Mouse (Mus musculus) urinary bladder, postnatal 14 days (tissue): ENCODE measurements around the gene 1700016D06Rik.
A peak's percentile ranks its signal among the peaks of the same experiment; 100 is the strongest.

ENCODE experiments used
- DNase-seq: peaks from one replicate; pipeline ENCODE4 v3.0.0; 2021; ENCODE audit warnings: low spot score

Gene 1700016D06Rik

DNA sequence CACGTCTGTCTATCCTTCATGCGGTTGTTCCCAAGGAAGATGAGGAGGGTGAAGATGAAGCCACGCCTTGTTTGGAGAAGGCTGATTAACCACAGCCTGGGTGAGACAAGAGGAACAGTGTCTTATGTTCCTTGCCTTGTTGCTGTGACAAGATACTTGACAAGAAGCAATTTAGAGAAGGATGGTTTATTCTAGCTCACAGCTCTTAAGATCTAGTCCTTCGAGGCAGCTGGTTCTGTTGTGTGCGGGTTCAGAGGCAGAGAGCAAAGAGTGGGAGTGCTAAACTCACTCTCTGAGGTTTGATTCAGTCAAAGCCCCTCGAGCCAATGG, at the start of gene 1700016D06Rik:
TSS of gene 1700016D06Rik (minus strand) at position 31 of the 330 bp plus-strand sequence.
- no peak for DNase-seq

DNA sequence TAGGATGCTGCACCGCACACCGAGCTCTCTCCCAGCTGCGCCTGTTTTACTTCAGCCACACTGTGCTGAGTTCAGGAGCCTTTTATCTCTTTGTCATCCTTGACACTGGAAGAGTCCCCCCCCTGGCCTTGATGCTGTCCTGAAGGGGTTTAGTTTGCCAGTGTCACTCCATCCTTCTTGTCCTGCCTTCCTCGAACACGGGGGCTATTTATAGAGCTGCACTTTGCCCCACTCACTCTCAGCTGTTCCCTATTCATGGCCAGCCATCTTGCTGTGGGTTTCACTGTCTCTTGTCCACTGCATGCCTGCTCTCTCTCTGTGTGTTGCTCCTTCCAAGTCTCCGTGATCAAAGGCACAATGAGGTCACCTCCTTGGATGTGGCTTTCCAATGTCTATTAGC, 48.6 kb upstream of the 1700016D06Rik start:
- no peak for DNase-seq

DNA sequence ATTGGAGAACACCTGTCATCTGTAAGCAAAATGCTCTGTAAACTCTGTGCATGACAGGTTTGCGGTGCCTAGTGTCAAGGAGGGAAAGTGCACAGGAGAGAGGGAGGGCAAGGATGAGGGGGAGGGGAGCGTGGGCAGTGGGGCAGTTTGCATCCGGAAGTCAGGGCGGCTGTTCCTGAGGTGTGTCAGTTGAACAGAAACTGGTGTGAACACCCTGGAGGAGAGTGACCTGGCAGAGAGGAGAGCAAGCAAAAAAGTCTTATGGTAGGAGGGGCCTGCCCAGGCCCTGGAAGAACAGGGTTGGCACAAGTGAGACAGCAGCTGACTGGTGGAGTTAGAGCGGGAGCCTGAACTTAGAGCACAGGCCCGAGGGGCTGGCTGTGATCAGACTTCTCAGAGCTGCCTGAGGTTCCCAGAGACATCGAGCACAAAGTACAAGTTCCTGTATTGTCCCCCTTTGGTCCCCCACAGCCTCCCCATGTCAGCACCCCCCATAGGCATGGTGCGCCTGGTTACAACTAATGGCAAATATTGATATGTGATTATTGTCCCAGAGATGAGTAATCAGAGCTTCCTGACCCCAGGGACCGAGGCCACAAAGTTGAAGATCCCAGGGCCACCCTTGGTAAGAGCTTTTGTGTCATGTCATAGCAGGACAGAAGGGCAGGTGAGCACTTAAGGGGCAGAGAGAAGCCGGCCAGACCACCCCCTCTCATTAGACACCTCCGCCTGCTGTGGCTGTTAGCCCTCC, 46.2 kb upstream of the 1700016D06Rik start:
- DNase-seq, result no peak

DNA sequence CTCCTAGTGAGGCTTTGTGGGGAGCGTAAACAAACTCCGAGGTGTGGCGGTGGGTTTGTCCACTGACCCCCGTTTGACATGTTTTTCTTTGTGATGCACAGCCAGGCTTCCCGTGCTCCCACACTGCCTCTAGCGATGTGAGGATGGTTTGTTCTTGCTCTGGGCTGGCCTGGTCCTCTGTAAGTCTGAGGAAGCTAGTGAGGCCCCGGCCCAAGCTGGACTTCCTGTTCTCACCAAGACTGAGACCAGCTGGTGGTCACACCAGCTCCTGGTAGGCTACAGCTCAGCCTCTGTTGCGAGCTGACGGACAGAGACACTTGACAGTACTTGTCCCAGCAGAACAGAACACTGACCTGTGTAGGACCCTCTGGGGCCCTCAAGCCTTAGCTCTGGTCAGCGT, 42.7 kb upstream of the 1700016D06Rik start:
- no peak for DNase-seq

DNA sequence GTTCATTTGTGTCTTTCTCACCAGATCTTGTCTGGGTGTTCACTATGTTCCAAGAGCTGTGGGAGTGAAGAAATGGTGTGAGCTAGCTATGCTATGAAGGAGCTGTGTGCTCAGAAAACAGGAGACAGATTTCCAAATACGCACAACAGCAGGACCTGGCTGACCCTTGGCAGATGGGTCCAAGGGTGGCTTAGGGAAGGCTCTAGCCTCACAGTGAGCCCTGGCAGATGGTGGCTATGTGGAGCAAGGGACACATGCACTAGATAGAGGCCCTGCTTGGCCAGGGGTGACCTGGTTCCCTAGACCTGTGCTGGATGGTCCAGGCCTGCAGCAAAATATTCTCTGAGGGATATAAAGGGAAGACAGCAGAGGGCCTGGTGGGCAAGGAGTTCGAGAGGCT, 40.0 kb upstream of the 1700016D06Rik start:
- no peak for DNase-seq

DNA sequence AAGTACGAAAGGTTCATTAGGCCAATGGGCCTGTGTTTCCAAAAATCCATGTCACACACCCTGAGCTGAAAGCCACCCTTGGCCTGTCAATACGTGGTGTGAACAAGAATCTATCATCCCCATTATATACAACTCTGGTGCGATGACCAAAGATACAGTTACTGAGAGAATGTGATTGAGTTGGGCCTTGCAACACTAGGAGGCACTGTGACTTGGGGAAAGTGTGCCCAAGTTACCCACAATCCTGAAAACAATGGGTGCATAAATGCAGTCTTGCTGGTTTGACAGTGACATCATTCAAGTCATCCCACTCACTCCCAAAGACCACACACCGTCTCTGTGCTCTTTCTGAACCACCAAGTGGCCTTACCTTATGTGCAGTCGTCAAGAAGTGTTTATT, 38.2 kb upstream of the 1700016D06Rik start:
- DNase-seq, result no peak

DNA sequence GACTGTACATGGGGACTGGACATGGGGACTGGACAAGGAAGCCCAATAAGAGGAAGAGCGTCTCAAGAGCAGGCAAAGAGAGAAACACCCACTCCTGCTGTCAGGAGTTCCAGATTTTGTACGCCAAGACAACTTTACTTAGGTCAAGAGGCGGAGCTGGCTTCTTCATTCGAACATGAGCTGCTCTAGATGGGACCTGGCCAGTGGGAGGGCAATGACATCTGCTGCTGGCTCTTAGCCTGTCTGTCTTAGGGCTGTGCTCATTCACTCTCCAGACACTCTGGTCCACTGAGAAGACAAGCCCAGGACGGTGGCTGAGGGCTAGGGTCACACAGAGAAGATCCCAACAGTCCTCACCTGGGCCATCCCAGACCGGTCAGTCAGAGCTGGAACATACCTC, 36.2 kb upstream of the 1700016D06Rik start:
- no peak for DNase-seq

DNA sequence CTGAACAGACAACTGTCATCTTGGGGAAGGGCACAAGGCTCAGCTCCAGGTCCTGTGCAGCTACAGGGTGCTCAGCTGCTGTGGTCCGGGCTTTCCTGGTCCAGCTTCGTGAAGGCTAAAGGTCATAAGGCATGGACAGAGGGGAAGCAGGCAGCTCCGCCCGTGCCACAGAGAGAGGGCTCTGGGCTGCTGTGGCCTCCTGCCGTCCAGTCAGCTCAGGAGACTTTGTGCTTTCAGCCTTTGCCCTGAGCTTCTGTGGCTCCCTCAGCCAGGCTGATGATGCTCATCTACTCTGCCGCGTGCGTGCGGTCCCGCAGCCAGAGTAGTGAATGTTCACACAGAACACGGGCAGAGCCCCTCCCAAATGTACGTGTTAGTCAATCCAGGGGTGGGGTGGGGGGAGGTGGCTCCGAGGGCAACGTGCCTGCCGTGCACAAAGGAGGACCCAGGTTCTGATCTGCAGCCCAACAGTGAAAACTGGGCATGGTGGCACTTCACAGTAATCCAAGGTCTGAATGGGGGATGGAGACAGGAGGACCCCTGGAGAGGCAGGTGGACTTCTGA, 34.9 kb upstream of the 1700016D06Rik start:
- DNase-seq, result no peak

DNA sequence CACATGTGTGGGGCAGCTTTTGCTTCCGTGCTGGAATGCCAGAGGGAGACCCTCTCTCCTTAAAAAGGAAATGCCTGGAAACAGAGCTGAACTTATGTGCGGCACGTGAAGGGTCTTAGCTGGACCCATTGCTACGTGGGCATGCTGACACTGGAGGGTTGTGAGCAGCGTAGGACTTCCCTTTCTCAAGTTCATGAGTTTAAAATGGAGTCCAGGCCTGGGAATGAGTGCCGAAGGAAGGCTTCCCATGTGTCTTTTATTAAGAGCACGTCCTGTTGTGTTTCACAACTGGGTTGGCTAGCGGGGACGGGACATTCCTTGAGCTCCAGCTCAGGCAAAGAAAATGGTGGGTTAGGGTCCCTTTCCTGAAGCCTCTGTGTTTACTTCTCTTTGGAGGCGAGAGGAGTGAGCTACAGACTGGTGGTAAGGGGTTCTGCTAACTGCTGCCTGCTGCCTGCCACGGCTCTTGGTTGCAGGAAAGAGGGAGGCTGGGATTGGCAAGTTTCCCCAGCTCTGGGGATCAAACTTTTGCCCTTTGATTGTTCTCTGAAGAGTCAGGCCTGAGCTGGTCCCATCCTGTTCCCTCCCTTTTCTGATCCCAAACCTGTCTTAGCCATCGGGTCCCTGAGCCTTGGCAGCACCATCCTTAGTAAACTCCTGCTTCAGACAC, 29.5 kb upstream of the 1700016D06Rik start:
- no peak for DNase-seq

DNA sequence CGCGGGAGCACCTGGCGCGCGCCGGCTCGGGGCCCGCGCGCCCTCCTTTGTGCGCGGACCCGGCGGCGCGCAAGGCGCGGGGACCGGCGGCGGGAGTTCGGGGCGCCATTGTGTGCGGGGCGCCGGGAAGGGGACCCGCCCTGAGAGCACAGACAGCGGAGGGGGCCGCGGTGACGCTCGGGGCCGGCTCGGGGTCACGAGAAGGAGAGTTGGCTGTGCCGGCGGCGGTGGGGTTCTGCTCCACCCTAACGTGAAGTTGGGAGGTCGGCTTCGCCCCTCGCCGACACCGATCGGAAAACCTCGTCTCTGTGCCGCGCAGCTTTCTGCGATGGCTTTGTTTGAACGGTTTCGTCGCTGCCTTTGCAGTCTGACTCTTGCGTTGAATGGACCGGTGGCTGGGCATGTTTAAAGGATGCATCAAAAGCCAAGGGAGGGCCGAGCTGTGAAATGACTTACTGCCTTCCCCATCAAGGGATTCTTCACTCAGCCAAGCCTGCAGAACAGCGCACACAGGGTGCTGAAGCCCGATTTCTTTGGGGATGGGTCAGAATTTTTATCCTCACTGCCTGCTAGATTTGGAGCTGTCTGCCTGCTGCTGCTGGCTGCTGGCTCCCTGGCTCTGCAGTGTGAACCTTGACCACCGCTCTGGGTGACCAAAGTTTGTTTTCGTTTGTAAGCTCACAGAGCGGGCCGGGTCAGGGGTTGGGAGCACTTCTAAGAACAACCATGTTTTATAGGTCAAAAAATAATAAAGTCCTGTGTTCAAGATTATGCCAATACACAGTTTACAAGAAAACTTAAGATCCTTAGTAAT, 27.8 kb upstream of the 1700016D06Rik start:
- DNase-seq, result no peak

DNA sequence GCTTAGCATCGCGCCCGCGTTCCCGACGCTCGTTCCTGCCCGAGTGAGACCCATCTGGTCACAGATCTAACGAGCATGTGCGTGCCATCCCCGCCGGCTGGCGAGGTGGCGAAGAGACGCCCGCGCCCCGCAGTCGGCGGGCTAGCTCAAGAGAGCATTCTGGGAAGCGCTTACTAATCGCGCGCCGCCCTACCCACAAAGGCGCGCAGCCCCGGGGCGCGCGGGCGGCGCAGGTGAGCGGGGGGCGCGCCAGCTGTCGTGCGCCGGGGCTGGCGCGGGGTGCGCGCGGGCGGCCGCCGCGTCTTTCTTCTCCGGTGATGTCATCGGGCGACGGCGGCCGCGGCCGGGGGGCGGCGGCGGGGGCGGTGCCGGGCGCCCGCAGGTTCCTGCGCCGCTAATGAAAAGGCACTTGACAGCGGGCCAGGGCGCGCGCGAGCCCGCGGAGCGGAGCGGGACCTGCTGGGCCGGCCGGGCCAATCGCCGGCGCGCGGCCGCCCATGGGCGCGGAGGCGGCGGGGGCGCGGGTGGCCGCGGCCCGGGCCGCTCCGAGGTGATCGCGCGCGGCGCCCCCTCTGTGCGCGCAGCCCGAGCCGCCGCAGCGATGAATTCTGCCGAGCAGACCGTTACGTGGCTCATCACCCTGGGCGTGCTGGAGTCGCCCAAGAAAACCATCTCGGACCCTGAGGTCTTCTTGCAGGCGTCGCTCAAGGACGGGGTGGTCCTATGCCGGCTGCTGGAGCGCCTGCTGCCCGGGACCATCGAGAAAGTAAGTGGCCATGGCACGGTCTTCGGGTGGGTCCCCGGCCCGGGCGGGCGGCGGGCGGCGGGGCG, 27.0 kb upstream of the 1700016D06Rik start, which contains the start of gene Arhgef7:
TSS of gene Arhgef7 (plus strand) at position 71 of the 831 bp plus-strand sequence.
- DNase-seq, result no peak

DNA sequence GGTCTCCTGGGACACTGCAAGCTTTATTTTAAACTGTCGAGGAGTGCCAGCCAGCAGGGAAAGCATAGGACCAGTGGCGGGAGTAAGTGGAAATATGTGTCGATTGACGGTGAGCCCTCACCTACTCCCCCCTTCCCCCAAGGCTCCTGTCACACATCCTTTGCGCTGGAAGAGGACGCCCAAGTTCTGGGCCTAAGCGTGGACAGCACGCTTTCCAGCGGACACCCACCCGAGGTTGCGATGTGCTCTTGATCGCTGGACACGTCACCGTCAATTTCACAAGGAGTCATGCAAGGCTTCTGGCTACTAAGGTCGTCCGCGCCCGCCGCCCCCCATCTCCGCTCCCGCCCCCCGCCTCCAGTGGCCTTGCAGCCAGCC, 26.4 kb upstream of the 1700016D06Rik start:
- no peak for DNase-seq

DNA sequence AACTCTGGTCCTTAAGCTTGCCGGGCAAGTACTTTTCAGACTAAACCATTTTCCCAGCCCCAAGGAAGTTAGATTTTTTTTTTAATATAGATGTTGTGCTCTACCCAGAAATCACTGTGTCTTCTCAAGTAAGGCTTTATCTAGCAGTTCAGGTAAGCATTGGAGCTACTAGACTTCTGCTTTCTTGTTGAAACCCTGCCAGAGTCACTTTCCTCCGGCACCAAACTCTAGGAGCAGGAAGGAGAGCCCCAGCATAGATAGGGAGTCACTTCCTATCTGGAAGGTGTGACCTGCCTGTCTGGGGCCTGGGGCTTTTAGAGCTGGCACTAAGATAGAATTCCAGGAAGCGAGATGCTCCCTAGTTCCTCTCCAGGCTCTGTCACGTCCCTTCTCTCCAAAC, 16.3 kb upstream of the 1700016D06Rik start:
- DNase-seq, result no peak

DNA sequence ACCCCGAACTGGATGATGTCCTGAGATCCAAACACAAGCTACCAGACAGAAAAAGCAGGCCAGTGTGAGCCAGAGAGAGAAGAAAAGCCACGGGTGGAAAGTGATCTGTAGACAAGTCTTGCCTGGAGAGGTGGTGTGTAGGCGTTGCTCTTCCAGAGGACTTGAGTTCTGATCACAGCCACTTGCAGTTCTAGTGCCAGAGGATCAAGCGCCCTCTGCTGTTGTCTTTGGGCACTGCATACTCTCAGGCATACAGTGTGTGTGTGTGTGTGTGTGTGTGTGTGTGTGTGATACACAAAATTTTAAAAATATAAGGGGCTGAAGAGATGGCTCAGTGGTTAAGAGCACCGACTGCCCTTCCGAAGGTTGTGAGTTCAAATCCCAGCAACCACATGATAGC, 11.4 kb upstream of the 1700016D06Rik start:
- DNase-seq, result no peak

DNA sequence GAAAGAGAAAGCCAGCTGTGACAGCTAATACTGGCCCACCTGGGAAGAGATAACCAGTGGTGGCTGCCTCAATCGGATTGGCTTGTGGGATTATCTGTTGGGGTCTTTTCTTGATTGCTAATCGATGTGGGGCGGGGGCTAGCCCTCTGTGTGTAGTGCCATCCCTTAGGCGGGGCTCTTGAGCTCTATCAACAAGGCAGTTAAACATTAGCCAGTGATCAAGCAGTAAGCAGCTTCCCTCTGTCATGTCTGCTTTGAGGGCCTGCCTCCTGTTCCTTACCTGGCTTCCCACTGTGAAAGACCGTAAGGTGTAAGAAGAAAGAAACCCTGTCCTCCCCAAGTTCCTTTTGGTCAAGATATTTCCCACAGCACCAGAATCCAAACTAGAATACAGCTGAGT, 9.6 kb upstream of the 1700016D06Rik start:
- DNase-seq, result no peak

DNA sequence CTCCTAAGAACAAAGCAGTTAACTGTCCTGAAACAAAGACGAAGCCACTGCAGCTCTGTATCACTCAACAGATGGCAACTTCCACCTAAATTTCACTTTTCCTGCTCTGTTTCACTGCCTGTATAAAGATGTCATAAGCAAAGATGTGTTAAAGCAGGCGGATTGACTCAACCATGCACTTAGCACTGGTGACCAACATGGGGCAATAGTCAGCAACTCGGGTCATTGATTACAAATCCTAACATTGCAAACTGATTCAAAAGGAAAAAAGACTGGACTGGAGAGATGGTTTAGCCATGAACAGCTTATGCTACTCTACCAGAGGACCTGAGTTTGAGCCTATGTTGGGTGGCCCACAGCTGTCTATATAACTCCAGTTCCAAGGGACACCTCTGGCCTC, 8.7 kb upstream of the 1700016D06Rik start:
- DNase-seq, result no peak

DNA sequence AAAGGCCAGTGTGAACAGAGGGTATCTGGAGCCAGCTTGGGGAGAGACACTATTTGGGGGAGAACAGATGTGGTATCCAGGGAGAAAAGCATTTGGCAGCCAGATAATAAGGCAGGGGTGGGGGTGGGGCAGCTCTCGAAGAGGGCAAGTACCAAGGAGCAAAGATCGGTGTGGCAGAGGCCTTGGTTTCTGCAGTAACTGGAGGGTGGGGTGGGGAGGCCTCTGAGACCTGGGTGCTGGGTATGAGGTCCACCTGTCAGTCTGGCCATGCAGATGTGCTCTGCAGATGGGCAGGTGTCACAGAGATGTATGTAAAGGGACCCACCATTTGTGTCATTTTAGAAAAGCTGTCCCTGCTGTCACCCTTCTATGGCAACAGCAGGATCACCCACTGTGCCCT, 8.0 kb upstream of the 1700016D06Rik start:
- DNase-seq, result no peak

DNA sequence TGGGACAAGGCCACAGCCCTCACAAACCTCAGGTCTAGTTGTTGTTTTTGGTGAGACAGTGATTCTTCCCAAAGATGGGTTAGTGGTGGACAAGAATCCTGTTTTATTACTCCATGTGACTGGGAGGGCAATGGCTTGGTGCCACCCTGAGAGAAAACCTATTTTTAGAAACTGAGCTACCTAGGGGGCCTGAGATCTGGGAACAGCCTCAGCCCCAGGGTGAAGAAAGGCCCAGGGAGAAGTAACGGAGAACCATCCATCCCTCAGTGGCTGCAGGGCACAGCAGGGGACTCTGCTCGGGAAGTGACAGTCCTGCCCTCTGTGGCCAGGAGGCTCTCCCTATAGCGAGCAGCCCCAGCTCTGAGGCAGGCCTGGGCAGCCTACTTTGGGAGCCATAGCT, 6.8 kb upstream of the 1700016D06Rik start:
- no peak for DNase-seq

DNA sequence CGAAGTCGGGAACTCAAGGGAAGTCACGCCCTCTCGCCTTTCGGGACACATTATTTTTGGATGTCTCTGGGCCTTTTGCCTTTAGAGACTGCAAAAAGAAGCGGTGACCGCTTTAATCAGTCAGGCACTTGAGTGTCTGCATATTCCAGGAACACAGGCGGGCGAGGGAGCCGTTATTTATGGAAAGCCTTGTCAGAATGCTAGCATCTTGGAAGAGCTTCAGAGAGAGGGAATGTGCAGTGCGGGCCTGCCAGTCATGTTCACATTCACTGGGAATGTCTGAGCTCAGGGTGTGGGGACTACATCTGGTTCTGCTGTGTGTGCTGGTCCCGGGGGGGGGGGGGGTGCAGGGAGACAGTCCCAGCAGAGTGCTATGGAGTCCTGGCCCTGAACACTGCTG, 5.0 kb upstream of the 1700016D06Rik start:
- peak; percentile 14 for DNase-seq

DNA sequence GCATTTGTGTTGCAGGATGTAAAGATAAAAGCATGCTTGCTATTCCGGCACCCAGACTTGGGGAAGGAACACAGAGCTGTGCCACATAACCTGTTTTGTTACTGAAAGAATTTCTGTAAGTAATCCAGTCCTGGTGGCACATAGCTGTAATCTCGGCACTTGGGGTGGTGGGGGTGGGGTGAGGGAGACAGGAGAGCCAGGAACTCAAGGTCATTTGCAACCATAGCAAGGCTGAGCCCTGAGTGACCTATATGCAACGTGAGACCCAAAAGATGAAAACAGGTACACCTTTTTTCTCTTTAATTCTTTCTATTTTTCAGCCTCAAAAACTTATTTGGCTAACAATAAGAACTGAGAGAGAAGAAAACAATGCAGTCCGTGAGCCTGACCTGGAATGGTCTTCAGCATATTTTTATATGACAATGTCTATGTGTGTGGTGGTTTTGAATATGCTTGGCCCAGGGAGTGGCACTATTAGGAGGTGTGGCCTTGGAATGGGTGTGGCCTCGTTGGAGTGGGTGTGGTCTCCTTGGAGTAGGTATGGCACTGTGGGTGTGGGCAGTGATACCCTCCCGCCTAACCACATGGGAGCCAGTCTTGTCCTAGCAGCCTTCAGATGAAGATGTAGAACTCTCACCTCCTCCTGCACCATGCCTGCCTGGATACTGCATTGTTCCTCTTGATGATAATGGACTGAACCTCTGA, 4.0 kb upstream of the 1700016D06Rik start:
- no peak for DNase-seq

DNA sequence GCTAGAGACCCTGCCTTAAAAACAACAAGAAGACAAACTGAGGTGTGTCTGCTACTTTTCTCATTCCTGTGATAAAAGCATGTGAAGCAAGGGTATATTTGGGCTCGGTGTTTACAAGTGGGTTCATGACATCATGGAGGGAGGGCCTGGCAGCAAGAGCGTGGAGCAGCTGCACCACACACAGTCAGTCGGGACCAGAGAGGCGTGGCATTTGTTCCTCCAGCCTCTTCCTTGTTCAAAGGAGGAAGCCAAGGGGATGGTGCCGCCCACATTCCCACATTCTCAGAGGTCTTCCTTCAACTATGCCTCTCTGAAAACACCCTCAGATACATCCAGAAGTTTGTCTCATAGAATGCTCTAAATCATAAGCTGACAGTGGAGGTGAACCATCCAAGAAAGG, 2.9 kb upstream of the 1700016D06Rik start:
- DNase-seq, result no peak
